Mouse (Mus musculus) heart, embryonic 13.5 days (tissue): ENCODE measurements around the gene Car5a. TPM values are rescaled to one million over a fixed set of nuclear protein-coding genes. Genes with fewer than 3 reads are reported as not detected.

ENCODE experiments used
- ATAC-seq: fragments of 200-750 bp; cut with Nextera tagmentation; 2 replicates; pipeline ENCODE4 v1.8.0; 2017; ENCODE audit warnings: moderate TSS enrichment; ENCODE audit not compliant: insufficient number of reproducible peaks, low FRiP score, low TSS enrichment; ENCODE audit errors: extremely low read depth
- H3K27ac ChIP-seq: fragments of 300-500 bp; sonication (generic); replicated peaks from 2 replicates; pipeline ENCODE4 v1.5.1; 2015; ENCODE audit warnings: moderate library complexity, mild to moderate bottlenecking, inconsistent platforms
- H3K27me3 ChIP-seq: fragments of 300-500 bp; sonication (generic); replicated peaks from 2 replicates; pipeline ENCODE4 v1.6.1; 2015; ENCODE audit warnings: mild to moderate bottlenecking, inconsistent platforms
- H3K36me3 ChIP-seq: fragments of 300-500 bp; sonication (generic); 2 replicates; pipeline ENCODE4 v1.6.1; 2015; ENCODE audit warnings: mild to moderate bottlenecking, inconsistent platforms
- H3K4me1 ChIP-seq: fragments of 300-500 bp; sonication (generic); 2 replicates; pipeline ENCODE4 v1.6.1; 2015; ENCODE audit warnings: inconsistent platforms
- H3K4me2 ChIP-seq: fragments of 300-500 bp; sonication (generic); 2 replicates; pipeline ENCODE4 v1.6.1; 2015; ENCODE audit warnings: inconsistent platforms, mild to moderate bottlenecking, moderate library complexity
- H3K4me3 ChIP-seq: fragments of 300-500 bp; sonication (generic); 2 replicates; pipeline ENCODE4 v1.5.1; 2015; ENCODE audit warnings: moderate library complexity, mild to moderate bottlenecking, inconsistent platforms
- H3K9ac ChIP-seq: fragments of 300-500 bp; sonication (generic); 2 replicates; pipeline ENCODE4 v1.6.1; 2015; ENCODE audit warnings: inconsistent platforms, mild to moderate bottlenecking, moderate library complexity
- H3K9me3 ChIP-seq: fragments of 300-500 bp; sonication (generic); 2 replicates; pipeline ENCODE4 v1.6.1; 2016; ENCODE audit warnings: inconsistent platforms
- WGBS: fragments of 180-500 bp; shearing (Covaris S2); methylation state at CpG from one replicate; pipeline ENCODE4 v1.1.7; 2015; ENCODE audit warnings: mixed read lengths; 5-methylcytosine and 5-hydroxymethylcytosine counted together
- polyA plus RNA-seq: library from polyadenylated mRNA; unstranded; fragments of >200 nt; fragmentation: Nextera tagmentation; extraction: Ambion mirVana; gene quantifications from 2 replicates; pipeline ENCODE4 v1.2.1, GENCODE M21; 2015

Gene Car5a
- polyA plus RNA-seq, 1 experiment from 2014 or later = 0.12 TPM

DNA sequence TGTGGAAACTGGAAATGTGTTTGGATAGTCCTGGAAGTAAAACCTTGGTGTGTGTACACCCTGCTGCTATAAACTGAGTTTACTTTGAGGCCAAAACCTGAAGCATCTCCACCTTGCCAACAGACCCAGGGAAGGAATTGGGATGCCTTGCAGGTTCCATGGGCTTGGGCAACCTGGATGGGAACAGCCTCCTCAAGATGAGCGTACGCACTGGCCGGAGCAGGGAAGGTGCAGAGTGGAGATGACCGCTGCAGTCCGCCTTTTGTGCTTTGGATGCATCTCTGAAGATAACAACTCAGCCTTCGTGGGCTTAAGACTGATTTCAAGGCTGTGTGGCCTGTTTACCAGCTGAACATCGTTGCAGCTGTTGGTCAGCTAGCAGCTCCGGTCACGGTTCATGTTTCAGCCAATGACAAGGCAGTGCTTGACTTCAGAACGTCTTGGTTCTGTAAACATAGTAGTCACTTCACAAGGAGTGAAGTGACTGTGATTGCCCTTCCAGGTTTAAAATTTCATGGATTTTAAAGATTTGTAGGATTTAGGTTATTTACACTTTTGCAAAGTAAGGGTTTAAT lies 10.4 kb upstream of the Car5a start:
- ATAC-seq = no peak
- no peaks in the 10 kb centered on the region for H3K27me3 ChIP-seq
- H3K4me3 ChIP-seq = no peak overlapping the region
- 72% methylated on average over 10 of the region's 10 CpGs for WGBS
- H3K4me1 ChIP-seq = peaks cover 69% of the 10 kb centered on the region
- no peak overlapping the region for H3K9ac ChIP-seq
- H3K4me2 ChIP-seq = no peak overlapping the region
- H3K9me3 ChIP-seq = no peaks in the 10 kb centered on the region
- H3K27ac ChIP-seq = no peak overlapping the region
- H3K36me3 ChIP-seq = peaks cover 33% of the 10 kb centered on the region

DNA sequence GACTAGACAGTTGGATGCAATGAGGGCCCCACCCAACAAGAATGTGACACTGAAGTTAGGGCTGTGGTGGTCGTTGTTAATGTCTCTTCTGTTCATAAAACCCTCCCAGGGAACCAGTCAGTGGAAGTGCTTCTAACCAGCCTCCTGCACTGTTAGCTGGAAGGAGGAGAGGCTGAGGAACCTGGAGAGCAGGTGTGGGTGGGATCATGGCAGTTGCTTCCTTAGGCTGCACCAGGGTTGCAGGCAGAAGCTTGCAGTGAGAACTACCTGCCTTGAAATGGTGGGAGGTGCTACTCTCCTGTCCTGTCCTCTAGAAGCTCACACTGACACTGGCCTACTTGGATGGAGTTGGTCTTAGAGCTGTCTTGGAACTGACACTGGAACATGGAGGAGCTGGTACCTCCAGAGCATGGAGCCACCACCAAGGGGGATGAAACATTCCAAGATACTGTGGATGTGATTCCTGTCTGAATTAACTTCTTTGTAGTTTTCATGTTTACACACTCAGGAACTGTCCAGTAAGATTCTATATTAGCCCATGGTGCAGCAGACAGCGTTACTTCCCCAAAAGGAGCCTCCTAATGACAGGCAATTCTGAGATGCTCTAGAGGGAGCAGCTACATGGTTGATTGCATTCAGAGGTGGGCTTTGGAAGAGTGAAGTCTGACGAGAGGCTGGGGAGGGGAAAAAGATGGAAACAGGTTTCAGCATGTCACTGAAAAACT lies 9.3 kb upstream of the Car5a start:
- Histone ChIP-seq H3K27ac (no peak overlapping the region), H3K27me3 (no peaks in the 10 kb centered on the region), H3K4me1 (peaks cover 71% of the 10 kb centered on the region), H3K4me3 (no peak overlapping the region), H3K9ac (no peak overlapping the region), H3K36me3 (peaks cover 33% of the 10 kb centered on the region), H3K9me3 (no peaks in the 10 kb centered on the region), H3K4me2 (no peak overlapping the region)
- no peak for ATAC-seq
- WGBS = 72% methylated on average over 3 of the region's 3 CpGs

DNA sequence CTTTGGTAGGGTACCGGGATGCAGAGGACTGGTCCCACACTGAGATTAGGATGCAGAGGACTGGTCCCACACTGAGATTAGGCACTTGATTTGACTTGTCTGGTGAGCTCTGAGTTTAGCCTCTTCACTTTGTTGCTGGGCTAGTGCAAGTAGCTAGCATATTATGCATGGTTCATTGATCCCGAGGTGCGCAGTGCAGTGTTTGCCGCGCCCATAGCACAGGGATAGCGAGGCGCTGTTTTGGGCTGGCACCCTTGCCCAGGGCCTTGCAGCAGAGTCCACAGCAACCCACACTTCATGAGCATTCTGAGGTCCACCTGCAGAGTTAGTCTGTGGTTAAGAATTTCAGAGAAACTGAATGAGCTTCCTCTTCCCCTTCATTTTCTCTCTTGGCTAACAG lies 8.1 kb upstream of the Car5a start:
- no peak for ATAC-seq
- Histone ChIP-seq H3K4me3 (peak overlapping the region; percentile 86; the same call in 1 of the 2 replicates), H3K27ac (no peak overlapping the region), H3K4me1 (peaks cover 81% of the 10 kb centered on the region), H3K27me3 (no peaks in the 10 kb centered on the region), H3K4me2 (peak overlapping the region; percentile 97), H3K9ac (peak overlapping the region; percentile 99; the same call in 1 of the 2 replicates), H3K9me3 (no peaks in the 10 kb centered on the region), H3K36me3 (peaks cover 33% of the 10 kb centered on the region)
- 90% methylated on average over 7 of the region's 7 CpGs for WGBS

GRCm38 (mm10) chr8:121952122-121952521 lies 7.4 kb upstream of the Car5a start:
- Histone ChIP-seq H3K4me1 (peaks cover 79% of the 10 kb centered on the region), H3K36me3 (peaks cover 33% of the 10 kb centered on the region), H3K27ac (no peak overlapping the region), H3K4me3 (peak overlapping the region; percentile 86), H3K9ac (peak overlapping the region; percentile 99), H3K4me2 (peak overlapping the region; percentile 97), H3K27me3 (no peaks in the 10 kb centered on the region), H3K9me3 (no peaks in the 10 kb centered on the region)
- no peak for ATAC-seq

GRCm38 (mm10) chr8:121951656-121952009 lies 6.9 kb upstream of the Car5a start:
- Histone ChIP-seq H3K27me3 (no peaks in the 10 kb centered on the region), H3K4me3 (peak overlapping the region; percentile 86), H3K4me2 (peak overlapping the region; percentile 97), H3K27ac (peak overlapping the region; percentile 97), H3K9ac (peak overlapping the region; percentile 99), H3K4me1 (peaks cover 79% of the 10 kb centered on the region), H3K36me3 (peaks cover 33% of the 10 kb centered on the region), H3K9me3 (no peaks in the 10 kb centered on the region)
- no peak for ATAC-seq
- 22% methylated on average over 7 of the region's 7 CpGs for WGBS

DNA sequence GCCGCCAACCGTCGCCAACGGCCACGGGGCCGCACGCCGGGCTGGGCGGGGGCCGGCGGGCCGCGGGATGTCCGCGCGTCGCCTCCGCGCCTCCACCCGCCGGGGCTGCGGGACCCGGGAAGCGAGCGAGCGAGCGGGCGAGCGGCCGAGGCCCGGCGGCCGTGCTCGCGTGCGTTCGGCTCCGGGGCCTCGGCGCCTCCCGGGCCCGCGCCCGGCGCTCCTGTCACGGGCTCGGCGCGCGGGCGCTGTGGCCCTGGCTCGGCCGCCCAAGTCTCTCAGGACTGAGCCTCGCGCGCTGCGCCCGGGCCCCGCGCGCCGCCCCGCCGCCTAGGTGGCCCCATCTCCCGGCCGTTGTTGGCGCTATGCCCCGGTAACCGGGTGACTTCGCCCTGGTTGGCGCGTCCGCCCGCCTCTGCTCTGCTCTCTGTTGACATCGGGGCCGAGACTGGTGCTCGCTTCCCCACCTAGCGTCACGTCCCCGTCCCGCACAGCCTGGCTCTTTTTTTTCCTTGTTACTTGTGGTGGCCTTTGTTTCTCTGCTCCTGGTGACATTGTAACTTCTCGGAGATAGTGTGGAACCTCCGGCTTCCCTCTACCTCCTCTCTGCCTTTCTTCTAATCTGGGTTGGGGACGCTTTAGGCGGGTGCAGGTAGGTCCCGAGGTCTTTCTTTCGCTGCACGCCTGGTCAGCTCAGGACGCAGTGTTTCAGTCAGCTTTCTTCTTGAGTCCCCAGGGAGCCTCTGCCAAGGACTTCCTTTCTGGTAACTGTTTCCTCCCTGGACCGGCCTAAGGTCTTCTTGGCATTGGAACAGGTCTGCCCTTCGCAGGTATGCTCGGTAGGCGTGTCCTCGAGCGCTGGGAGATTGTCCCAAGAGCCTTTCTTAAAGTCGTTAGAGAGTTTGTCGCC lies 6.3 kb upstream of the Car5a start:
- no peak; the same call in 1 of the 2 replicates for ATAC-seq
- peaks cover 73% of the 10 kb centered on the region for H3K4me1 ChIP-seq

DNA sequence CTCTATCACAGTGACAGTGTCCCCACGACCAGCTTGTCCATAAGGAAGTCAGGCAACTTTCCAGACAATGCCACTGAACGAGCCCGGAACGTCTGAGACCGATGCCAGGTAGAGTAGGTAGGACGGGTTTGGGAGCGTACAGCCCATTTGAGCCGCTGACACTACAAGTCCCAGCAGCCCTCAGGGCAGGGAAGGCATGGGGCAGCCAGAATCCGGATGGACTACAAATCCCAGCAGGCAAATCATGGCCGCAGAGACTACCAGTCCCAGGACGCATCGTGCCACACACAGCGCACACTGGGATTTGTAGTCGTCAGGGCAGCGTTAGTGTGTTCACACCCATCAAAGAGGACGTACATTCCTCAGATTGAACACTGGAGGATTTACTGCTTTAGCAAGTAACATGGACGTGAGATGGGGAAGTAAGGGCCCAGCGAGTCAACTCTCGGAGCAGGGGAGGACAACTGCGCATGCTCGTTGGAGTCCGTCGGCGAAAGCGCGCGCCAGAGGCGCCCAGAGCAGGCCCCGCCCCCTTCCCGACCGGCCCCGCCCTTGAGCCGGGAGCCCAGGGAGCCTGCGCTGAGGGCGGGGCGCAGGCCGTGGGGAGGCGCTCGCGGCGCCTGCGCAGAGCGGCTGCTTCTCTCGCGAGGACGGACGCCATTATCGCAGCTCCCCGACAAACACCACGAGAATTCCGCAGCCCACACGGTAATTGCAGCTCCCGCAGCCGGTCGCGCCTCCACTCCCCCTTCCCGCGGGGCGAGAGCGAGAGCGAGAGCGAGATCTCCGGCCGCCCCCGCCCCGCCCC lies 5.4 kb upstream of the Car5a start:
- Histone ChIP-seq H3K9me3 (no peaks in the 10 kb centered on the region), H3K4me1 (peaks cover 65% of the 10 kb centered on the region), H3K4me3 (peak overlapping the region; percentile 86), H3K4me2 (peak overlapping the region; percentile 97), H3K27me3 (no peaks in the 10 kb centered on the region), H3K9ac (peak overlapping the region; percentile 99), H3K36me3 (peaks cover 27% of the 10 kb centered on the region), H3K27ac (peak overlapping the region; percentile 97)
- WGBS = under 1% methylated on average over 63 of the region's 66 CpGs
- peak; percentile 92 for ATAC-seq

More for the DNA sequence above, 6.3 kb upstream of the Car5a start:
- Histone ChIP-seq H3K4me2 (peak overlapping the region; percentile 97), H3K4me3 (peak overlapping the region; percentile 86), H3K9me3 (no peaks in the 10 kb centered on the region), H3K9ac (peak overlapping the region; percentile 99), H3K27ac (peak overlapping the region; percentile 97), H3K27me3 (no peaks in the 10 kb centered on the region), H3K36me3 (peaks cover 33% of the 10 kb centered on the region)
- WGBS = under 1% methylated on average over 94 of the region's 97 CpGs

DNA sequence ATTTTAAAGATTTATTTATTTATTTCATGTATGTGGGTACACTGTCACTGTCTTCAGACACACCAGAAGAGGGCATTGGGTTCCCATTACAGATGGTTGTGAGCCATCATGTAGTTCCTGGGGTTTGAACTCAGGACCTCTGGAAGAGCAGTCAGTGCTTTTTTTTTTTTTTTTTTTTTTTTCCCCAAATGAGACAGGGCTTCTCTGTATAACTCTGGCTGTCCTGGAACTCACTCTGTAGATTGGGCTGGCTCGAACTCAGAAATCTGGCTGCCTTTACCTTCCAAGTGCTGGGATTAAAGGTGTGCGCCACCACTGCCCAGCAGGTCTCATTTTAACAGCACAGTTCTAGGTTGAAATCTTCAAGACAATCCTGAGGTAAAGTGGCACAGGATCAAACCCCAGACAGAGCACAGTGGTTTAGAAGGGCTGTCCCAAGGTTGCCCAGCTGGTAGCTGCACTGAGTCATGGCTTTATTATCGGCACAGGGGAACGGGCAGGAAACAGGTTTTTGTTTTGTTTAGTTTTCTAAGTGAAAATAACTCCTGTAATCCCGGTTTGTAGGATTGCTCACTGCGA lies 4.6 kb upstream of the Car5a start, which contains the start of gene Banp:
Banp (plus strand) TSS at position 529 of the 579 bp plus-strand sequence.
- peak within 1 kb of the TSS; percentile 86 for H3K4me3 ChIP-seq
- ATAC-seq = no peak
- 49% methylated on average over 6 of the region's 6 CpGs for WGBS
- peaks cover 21% of the 10 kb centered on the region for H3K36me3 ChIP-seq
- no peaks in the 10 kb centered on the region for H3K9me3 ChIP-seq
- H3K27ac ChIP-seq = peak within 1 kb of the TSS; percentile 97
- peak within 1 kb of the TSS; percentile 97 for H3K4me2 ChIP-seq
- peaks cover 59% of the 10 kb centered on the region for H3K4me1 ChIP-seq
- no peaks in the 10 kb centered on the region for H3K27me3 ChIP-seq
- peak within 1 kb of the TSS; percentile 99 for H3K9ac ChIP-seq

GRCm38 (mm10) chr8:121948321-121949145 lies 3.8 kb upstream of the Car5a start:
- H3K9ac ChIP-seq = peak overlapping the region; percentile 84
- H3K36me3 ChIP-seq = peaks cover 13% of the 10 kb centered on the region
- H3K4me3 ChIP-seq = peak overlapping the region; percentile 50
- peak overlapping the region; percentile 79 for H3K4me2 ChIP-seq
- peak overlapping the region; percentile 90 for H3K27ac ChIP-seq
- H3K27me3 ChIP-seq = no peaks in the 10 kb centered on the region
- peaks cover 52% of the 10 kb centered on the region for H3K4me1 ChIP-seq
- H3K9me3 ChIP-seq = no peaks in the 10 kb centered on the region
- 51% methylated on average over 19 of the region's 19 CpGs for WGBS
- ATAC-seq = no peak

- WGBS = 1% methylated on average over 18 of the region's 18 CpGs
- peak overlapping the region; percentile 90 for H3K27ac ChIP-seq
- no peak; the same call in 1 of the 2 replicates for ATAC-seq
- H3K4me1 ChIP-seq = peaks cover 45% of the 10 kb centered on the region
- no peaks in the 10 kb centered on the region for H3K9me3 ChIP-seq
- no peaks in the 10 kb centered on the region for H3K27me3 ChIP-seq
- H3K4me3 ChIP-seq = peak overlapping the region; percentile 50
- H3K9ac ChIP-seq = peak overlapping the region; percentile 84
- peak overlapping the region; percentile 79 for H3K4me2 ChIP-seq
- H3K36me3 ChIP-seq = peaks cover 5% of the 10 kb centered on the region; the same call in 1 of the 2 replicates
Observed at GRCm38 (mm10) chr8:121947753-121948141, 3.0 kb upstream of the Car5a start.
